ENCODE assay signal across 8 mouse cellular contexts in the genomic region with DNA sequence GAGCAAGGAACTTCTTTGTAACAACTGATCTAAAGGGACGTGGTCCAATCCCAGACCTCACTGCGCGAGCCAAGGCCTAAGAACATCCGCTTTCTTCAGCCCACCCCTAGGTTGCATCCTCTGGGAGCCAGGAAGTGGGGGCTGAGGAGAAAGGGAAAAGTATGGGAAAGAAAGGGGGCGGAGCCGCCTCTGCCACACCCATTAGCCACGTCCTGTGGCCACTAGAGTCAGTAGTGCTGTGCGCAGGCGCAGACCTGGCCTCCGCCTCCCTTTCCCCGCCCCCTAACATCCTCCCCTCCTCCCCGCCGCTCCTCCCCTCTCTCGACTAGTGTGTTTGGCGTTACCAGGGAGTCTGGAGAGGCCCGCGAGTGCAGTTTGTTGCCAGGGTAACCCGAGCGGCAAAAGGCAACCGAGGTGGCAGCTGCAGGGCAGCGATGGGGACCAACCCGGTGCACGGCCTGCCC. TPM values are rescaled to one million over a fixed set of nuclear protein-coding genes. Genes with fewer than 3 reads are reported as not detected.
DNase-seq lines count a peak whose midpoint lies in the region; ATAC-seq and TF ChIP-seq lines count a peak whose summit lies in the region.

TSS of gene Efhc1 (plus strand) at position 327 of the 464 bp plus-strand sequence.

- H3K4me1 ChIP-seq in hindbrain, embryonic 12.5 days = peaks cover 7% of the 10 kb centered on the region
- H3K4me1 ChIP-seq in lung, postnatal 0 days (ENCODE audit: insufficient read depth, low read depth, low read length) = no peaks in the 10 kb centered on the region

- peak; percentile 99 for ATAC-seq in hindbrain, embryonic 12.5 days (ENCODE audit: low FRiP score)
- peak; percentile 97 for ATAC-seq in lung, postnatal 0 days

- no peak for TF ChIP-seq CTCF in lung, postnatal 0 days (IDR thresholded peaks at IDR 0.05)

- no peak; the same call in 1 of the 2 replicates for TF ChIP-seq EP300 in lung, postnatal 0 days (IDR thresholded peaks at IDR 0.05)

- 1% methylated on average over 18 of the region's 23 CpGs for WGBS in hindbrain, embryonic 12.5 days
- WGBS in lung, postnatal 0 days = 0% methylated on average over 18 of the region's 23 CpGs

- peak within 1 kb of the TSS; percentile 68 for H3K4me2 ChIP-seq in hindbrain, embryonic 12.5 days (replicated peaks)
- peak within 1 kb of the TSS; percentile 64 for H3K4me2 ChIP-seq in lung, postnatal 0 days (replicated peaks; ENCODE audit: low read depth, low read length)

- H3K9ac ChIP-seq in hindbrain, embryonic 12.5 days = peak within 1 kb of the TSS; percentile 70
- 0 out of 2 replicates have a peak within 1 kb of the TSS, but pooled peaks have one; percentile 23 for H3K9ac ChIP-seq in lung, postnatal 0 days (replicated peaks; ENCODE audit: low read depth)

- H3K36me3 ChIP-seq in hindbrain, embryonic 12.5 days = no peaks in the 10 kb centered on the region
- no peaks in the 10 kb centered on the region for H3K36me3 ChIP-seq in lung, postnatal 0 days (ENCODE audit: insufficient read depth, low read length)

- no peaks in the 10 kb centered on the region for H3K27me3 ChIP-seq in hindbrain, embryonic 12.5 days
- no peaks in the 10 kb centered on the region for H3K27me3 ChIP-seq in lung, postnatal 0 days (replicated peaks; ENCODE audit: insufficient read depth, low read length)

- H3K9me3 ChIP-seq in hindbrain, embryonic 12.5 days (replicated peaks) = no peaks in the 10 kb centered on the region
- no peaks in the 10 kb centered on the region for H3K9me3 ChIP-seq in lung, postnatal 0 days (ENCODE audit: low read length)

- DNase-seq in R1 (ENCODE audit: low read depth, low spot score) = peak; percentile 98
- DNase-seq in cerebellum, postnatal 14 days = peak; percentile 93 to 94
- peak; percentile 84 to 91 for DNase-seq in frontal cortex, postnatal 14 days (ENCODE audit: low spot score in 2 of 2)
- DNase-seq in layer of hippocampus, postnatal 10 days (ENCODE audit: low spot score in 2 of 2) = peak; percentile 93 to 94
- peak; percentile 98 for DNase-seq in lung, postnatal 0 days (ENCODE audit: low spot score)
- peak; percentile 88 for DNase-seq in ovary, postnatal 14 days (ENCODE audit: low spot score)
- DNase-seq in thymus, postnatal 10 days (ENCODE audit: low spot score in 2 of 2) = peak; percentile 81 to 82

- peak within 1 kb of the TSS; percentile 49 for H3K4me3 ChIP-seq in hindbrain, embryonic 12.5 days
- peak within 1 kb of the TSS; percentile 44 for H3K4me3 ChIP-seq in lung, postnatal 0 days (ENCODE audit: low read depth, low read length)

- H3K27ac ChIP-seq in hindbrain, embryonic 12.5 days = peak within 1 kb of the TSS; percentile 87
- peak within 1 kb of the TSS; percentile 59 for H3K27ac ChIP-seq in lung, postnatal 0 days (ENCODE audit: low read length)

RNA-seq across cellular contexts. Expression of gene Efhc1, which starts in this region (rescaled TPM):
- polyA plus RNA-seq in hindbrain, embryonic 12.5 days (2016; fragmentation: Nextera tagmentation; extraction: Ambion mirVana) = 4.4 and 4.5 TPM in 2 replicates
- total RNA-seq in layer of hippocampus, postnatal 10 days (2021) = 1 to 10 TPM; 4.2 to 4.5 TPM
- polyA plus RNA-seq in lung, postnatal 0 days (2015; fragmentation: Nextera tagmentation; extraction: Ambion mirVana) = 8.4 and 10.3 TPM in 2 replicates

Comparison
In these comparisons a context has a peak if more than half of its experiments do, and no peak if none do; other contexts are left out.
1. Peak in every context shown above with its lines: DNase-seq, ATAC-seq, H3K4me3 ChIP-seq and H3K27ac ChIP-seq.